Comparison of ENCODE assay signal across 38 mouse cellular contexts in the genomic region with DNA sequence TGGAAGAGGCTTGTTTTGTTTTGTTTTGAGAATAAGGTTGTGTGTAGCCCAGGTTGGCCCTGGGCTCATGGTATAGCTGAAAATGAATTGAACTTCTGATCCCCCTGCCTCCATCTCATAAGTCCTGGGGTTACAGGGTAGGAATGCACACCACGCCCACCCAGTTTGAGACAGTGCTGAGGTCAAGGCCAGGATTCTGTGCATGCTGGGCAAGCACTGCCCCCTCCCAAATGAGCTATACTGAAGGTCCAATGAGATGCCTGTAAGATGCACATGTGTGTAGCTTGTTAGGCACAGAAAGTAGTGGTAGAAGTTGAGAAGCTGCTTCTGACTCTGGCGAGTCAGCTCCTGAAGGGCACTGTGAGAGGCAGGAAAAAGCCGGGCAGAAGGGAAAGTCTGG. TPM values are rescaled to one million over a fixed set of nuclear protein-coding genes. Genes with fewer than 3 reads are reported as not detected.
"Had no signal": no experiment of that assay in that cellular context is flagged by ENCODE, and none has a peak within 500 bp of the region (broad histone marks: within the 10 kb centered on the region; RNA-seq: fewer than 3 reads in every experiment).

No protein-coding gene starts in this region.

- H3K27ac ChIP-seq: limb, embryonic 10.5 days; limb, embryonic 12.5 days; limb, embryonic 13.5 days; limb, embryonic 15.5 days; liver, embryonic 12.5 days; liver, embryonic 13.5 days; liver, embryonic 14.5 days; liver, embryonic 15.5 days; lung, embryonic 15.5 days; macrophage; midbrain, embryonic 10.5 days; midbrain, embryonic 12.5 days; midbrain, embryonic 13.5 days; midbrain, embryonic 15.5 days had no signal

- H3K27me3 ChIP-seq: limb, embryonic 12.5 days; limb, embryonic 13.5 days; limb, embryonic 15.5 days; liver, embryonic 12.5 days; liver, embryonic 15.5 days; lung, embryonic 15.5 days; midbrain, embryonic 12.5 days; midbrain, embryonic 13.5 days; midbrain, embryonic 15.5 days had no signal

- H3K4me2 ChIP-seq: limb, embryonic 12.5 days; limb, embryonic 13.5 days; limb, embryonic 15.5 days; liver, embryonic 11.5 days; liver, embryonic 12.5 days; liver, embryonic 13.5 days; liver, embryonic 15.5 days; lung, embryonic 14.5 days; lung, embryonic 15.5 days; midbrain, embryonic 11.5 days; midbrain, embryonic 12.5 days; midbrain, embryonic 13.5 days; midbrain, embryonic 15.5 days had no signal

- H3K4me3 ChIP-seq: limb, embryonic 10.5 days; limb, embryonic 12.5 days; limb, embryonic 13.5 days; limb, embryonic 15.5 days; liver, embryonic 12.5 days; liver, embryonic 13.5 days; liver, embryonic 15.5 days; lung, embryonic 15.5 days; megakaryocyte, embryonic 14.5 days; midbrain, embryonic 10.5 days; midbrain, embryonic 12.5 days; midbrain, embryonic 13.5 days; midbrain, embryonic 15.5 days; myocyte had no signal

- H3K36me3 ChIP-seq: limb, embryonic 10.5 days; limb, embryonic 12.5 days; limb, embryonic 13.5 days; limb, embryonic 15.5 days; liver, embryonic 12.5 days; liver, embryonic 13.5 days; liver, embryonic 15.5 days; lung, embryonic 15.5 days; midbrain, embryonic 10.5 days; midbrain, embryonic 12.5 days; midbrain, embryonic 13.5 days; midbrain, embryonic 15.5 days had no signal

- ATAC-seq: liver, embryonic 12.5 days; liver, postnatal 0 days; lung, postnatal 0 days; midbrain, embryonic 13.5 days; midbrain, embryonic 15.5 days; midbrain, embryonic 16.5 days had no signal

- H3K4me1 ChIP-seq: liver, embryonic 12.5 days; liver, embryonic 13.5 days; liver, embryonic 15.5 days; lung, embryonic 15.5 days; midbrain, embryonic 12.5 days; midbrain, embryonic 15.5 days had no signal

- H3K9ac ChIP-seq: limb, embryonic 12.5 days; limb, embryonic 13.5 days; limb, embryonic 15.5 days; liver, embryonic 12.5 days; liver, embryonic 13.5 days; liver, embryonic 14.5 days; liver, embryonic 15.5 days; liver, postnatal 0 days; lung, embryonic 14.5 days; lung, embryonic 15.5 days; midbrain, embryonic 12.5 days; midbrain, embryonic 13.5 days; midbrain, embryonic 15.5 days had no signal

- DNase-seq: left cerebral cortex, postnatal 4 days; liver; liver, embryonic 13.5 days; liver, postnatal 0 days; lung, adult 18-20 months; lung, adult 2 months; lung, embryonic 14.5 days; lung, postnatal 10 days; lung, postnatal 14 days; lung, postnatal 36 days; lung, postnatal 4 days; midbrain, embryonic 14.5 days had no signal

- H3K9me3 ChIP-seq: limb, embryonic 10.5 days; limb, embryonic 12.5 days; limb, embryonic 13.5 days; limb, embryonic 15.5 days; liver, embryonic 12.5 days; liver, embryonic 13.5 days; liver, embryonic 15.5 days; lung, embryonic 15.5 days; midbrain, embryonic 10.5 days; midbrain, embryonic 12.5 days; midbrain, embryonic 13.5 days; midbrain, embryonic 15.5 days had no signal

RNA-seq across cellular contexts. Expression of a gene that starts 18.1 kb away (rescaled TPM):
- polyA plus RNA-seq: limb, embryonic 10.5 days; limb, embryonic 11.5 days; limb, embryonic 12.5 days; limb, embryonic 13.5 days; limb, embryonic 14.5 days; limb, embryonic 15.5 days; liver, adult 2 months; liver, embryonic 11.5 days; liver, embryonic 12.5 days; liver, embryonic 13.5 days; liver, embryonic 14.5 days; liver, embryonic 15.5 days; liver, embryonic 16.5 days; liver, postnatal 0 days; lung, adult 2 months; lung, embryonic 14.5 days; lung, embryonic 15.5 days; lung, embryonic 16.5 days; lung, postnatal 0 days; macrophage; midbrain, embryonic 10.5 days; midbrain, embryonic 11.5 days; midbrain, embryonic 12.5 days; midbrain, embryonic 13.5 days; midbrain, embryonic 14.5 days; midbrain, embryonic 15.5 days; midbrain, embryonic 16.5 days; midbrain, postnatal 0 days; neural tube, embryonic 11.5 days had no signal
